Mouse (Mus musculus): ENCODE results near the gene Syne2. TPM values are rescaled to one million over a fixed set of nuclear protein-coding genes. Genes with fewer than 3 reads are reported as not detected.

Gene Syne2
- polyA plus RNA-seq, 1 experiment from 2014 or later, result 63.6 TPM

DNA sequence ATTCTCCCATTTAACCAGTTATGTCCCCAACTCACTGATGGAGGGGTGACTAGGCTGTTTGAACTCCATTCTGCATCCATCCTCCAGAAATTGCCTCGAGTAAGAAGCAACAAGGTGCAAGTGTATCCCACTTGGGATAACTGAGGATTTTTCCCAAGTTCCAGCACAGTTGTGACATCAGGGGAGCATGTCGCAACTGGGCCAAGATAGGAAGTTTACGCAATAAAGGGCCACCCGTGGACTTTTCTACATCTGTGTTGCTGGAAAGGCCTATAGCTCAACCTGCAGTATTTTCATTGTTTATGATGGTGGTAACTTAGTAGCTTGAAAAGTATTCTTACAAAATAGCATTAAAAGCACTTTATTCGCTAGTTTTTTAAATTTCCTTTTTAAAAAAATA lies 97.8 kb downstream of the Syne2 start:
- Histone ChIP-seq H3K9me3 (ENCODE audit: control insufficient read depth, low read depth, low read length) (no peaks in the 10 kb centered on the region), H3K27me3 (ENCODE audit: control insufficient read depth, insufficient read depth, low read length) (no peaks in the 10 kb centered on the region), H3K9ac (replicated peaks; ENCODE audit: low read depth, low read length) (no peak overlapping the region), H3K4me3 (ENCODE audit: low read depth, low read length) (no peak overlapping the region), H3K4me1 (ENCODE audit: control insufficient read depth, insufficient read depth, low read length) (no peaks in the 10 kb centered on the region), H3K4me2 (replicated peaks; ENCODE audit: low read depth, low read length) (no peak overlapping the region), H3K27ac (ENCODE audit: low read length) (no peak overlapping the region), H3K36me3 (ENCODE audit: control insufficient read depth, insufficient read depth, low read length) (peaks cover 16% of the 10 kb centered on the region)
- WGBS, result 90% methylated on average over 5 of the region's 5 CpGs
- no peak for ATAC-seq (ENCODE audit: insufficient number of reproducible peaks, insufficient read depth, low FRiP score, low read depth)

DNA sequence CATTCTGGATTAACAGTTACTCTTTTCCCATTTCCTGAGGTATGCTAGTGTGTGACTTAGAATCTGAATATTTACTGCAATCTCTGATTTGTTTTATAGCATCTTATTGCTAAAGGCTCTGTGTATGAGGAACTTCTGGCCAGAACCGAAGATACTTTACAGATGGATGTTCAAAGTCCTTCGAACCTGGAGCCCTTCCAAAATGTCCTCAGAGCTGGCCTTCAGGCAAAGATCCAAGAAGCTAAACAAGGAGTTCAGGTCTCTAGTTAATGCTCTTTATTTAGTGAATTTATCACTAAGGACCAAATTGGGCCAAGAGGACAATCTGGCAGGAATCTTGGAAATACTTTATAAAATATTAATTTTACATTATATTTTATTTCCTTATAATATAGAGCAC lies 100.5 kb downstream of the Syne2 start:
- no peak overlapping the region for H3K9ac ChIP-seq (replicated peaks; ENCODE audit: low read depth, low read length)
- ATAC-seq (ENCODE audit: insufficient number of reproducible peaks, insufficient read depth, low FRiP score, low read depth), result no peak
- H3K4me1 ChIP-seq (ENCODE audit: control insufficient read depth, insufficient read depth, low read length), result no peaks in the 10 kb centered on the region
- H3K9me3 ChIP-seq (ENCODE audit: control insufficient read depth, low read depth, low read length), result no peaks in the 10 kb centered on the region
- H3K27me3 ChIP-seq (ENCODE audit: control insufficient read depth, insufficient read depth, low read length), result no peaks in the 10 kb centered on the region
- H3K4me3 ChIP-seq (ENCODE audit: low read depth, low read length), result no peak overlapping the region
- peaks cover 9% of the 10 kb centered on the region; the same call in 1 of the 2 replicates for H3K36me3 ChIP-seq (ENCODE audit: control insufficient read depth, insufficient read depth, low read length)
- no peak overlapping the region for H3K4me2 ChIP-seq (replicated peaks; ENCODE audit: low read depth, low read length)
- WGBS, result 67% methylated on average over 2 of the region's 2 CpGs
- H3K27ac ChIP-seq (ENCODE audit: low read length), result no peak overlapping the region

DNA sequence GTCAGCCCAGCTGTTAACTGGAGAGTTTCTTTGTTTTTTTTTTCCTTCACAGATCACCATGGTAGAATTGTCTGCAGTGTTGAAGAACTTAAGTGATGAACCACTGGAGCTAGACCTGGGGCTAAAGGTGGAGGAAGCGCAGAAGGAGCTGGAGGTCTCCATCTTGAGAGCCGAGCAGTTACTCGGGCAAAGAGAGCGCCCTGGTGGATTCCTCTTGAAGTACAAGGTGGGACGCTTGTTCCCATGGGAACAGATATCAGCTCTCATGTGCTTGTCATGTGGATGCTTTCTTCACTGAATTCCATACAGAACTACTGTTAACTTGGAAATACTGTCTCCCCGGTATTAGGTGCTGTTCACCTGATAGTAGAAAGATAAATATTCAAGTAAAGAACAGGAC lies 101.0 kb downstream of the Syne2 start:
- Histone ChIP-seq H3K9me3 (ENCODE audit: control insufficient read depth, low read depth, low read length) (no peaks in the 10 kb centered on the region), H3K4me1 (ENCODE audit: control insufficient read depth, insufficient read depth, low read length) (no peaks in the 10 kb centered on the region), H3K36me3 (ENCODE audit: control insufficient read depth, insufficient read depth, low read length) (peaks cover 9% of the 10 kb centered on the region; the same call in 1 of the 2 replicates), H3K27ac (ENCODE audit: low read length) (no peak overlapping the region), H3K4me3 (ENCODE audit: low read depth, low read length) (no peak overlapping the region), H3K27me3 (ENCODE audit: control insufficient read depth, insufficient read depth, low read length) (no peaks in the 10 kb centered on the region), H3K4me2 (replicated peaks; ENCODE audit: low read depth, low read length) (no peak overlapping the region), H3K9ac (replicated peaks; ENCODE audit: low read depth, low read length) (no peak overlapping the region)
- no peak for ATAC-seq (ENCODE audit: insufficient number of reproducible peaks, insufficient read depth, low FRiP score, low read depth)
- WGBS, result 51% methylated on average over 6 of the region's 6 CpGs

DNA sequence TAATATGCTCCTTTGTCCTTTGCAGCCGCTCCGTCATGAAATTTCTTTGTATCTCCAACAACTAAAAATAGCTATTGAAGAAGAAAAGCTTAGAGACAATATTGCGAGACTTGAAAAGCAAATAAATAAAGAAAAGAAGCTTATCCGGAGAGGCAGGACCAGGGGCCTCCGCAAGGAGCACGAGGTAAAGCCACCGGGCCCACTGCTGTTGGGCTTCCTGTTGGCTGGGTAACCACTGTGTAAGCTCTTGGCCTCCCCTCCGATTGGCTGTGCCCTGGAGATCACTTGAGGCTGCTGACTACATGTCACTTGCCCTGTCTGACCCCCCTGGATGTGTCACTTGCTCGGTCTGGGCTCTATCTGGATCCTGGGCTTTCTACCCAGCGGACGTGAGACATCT lies 105.0 kb downstream of the Syne2 start:
- Histone ChIP-seq H3K36me3 (ENCODE audit: control insufficient read depth, insufficient read depth, low read length) (peaks cover 33% of the 10 kb centered on the region), H3K27me3 (ENCODE audit: control insufficient read depth, insufficient read depth, low read length) (no peaks in the 10 kb centered on the region), H3K4me3 (ENCODE audit: low read depth, low read length) (no peak overlapping the region), H3K4me1 (ENCODE audit: control insufficient read depth, insufficient read depth, low read length) (no peaks in the 10 kb centered on the region), H3K9me3 (ENCODE audit: control insufficient read depth, low read depth, low read length) (no peaks in the 10 kb centered on the region), H3K4me2 (replicated peaks; ENCODE audit: low read depth, low read length) (no peak overlapping the region), H3K27ac (ENCODE audit: low read length) (no peak overlapping the region), H3K9ac (replicated peaks; ENCODE audit: low read depth, low read length) (no peak overlapping the region)
- WGBS, result 66% methylated on average over 11 of the region's 11 CpGs
- ATAC-seq (ENCODE audit: insufficient number of reproducible peaks, insufficient read depth, low FRiP score, low read depth), result 0 out of 2 replicates have a peak, but pooled peaks have one; percentile 59

DNA sequence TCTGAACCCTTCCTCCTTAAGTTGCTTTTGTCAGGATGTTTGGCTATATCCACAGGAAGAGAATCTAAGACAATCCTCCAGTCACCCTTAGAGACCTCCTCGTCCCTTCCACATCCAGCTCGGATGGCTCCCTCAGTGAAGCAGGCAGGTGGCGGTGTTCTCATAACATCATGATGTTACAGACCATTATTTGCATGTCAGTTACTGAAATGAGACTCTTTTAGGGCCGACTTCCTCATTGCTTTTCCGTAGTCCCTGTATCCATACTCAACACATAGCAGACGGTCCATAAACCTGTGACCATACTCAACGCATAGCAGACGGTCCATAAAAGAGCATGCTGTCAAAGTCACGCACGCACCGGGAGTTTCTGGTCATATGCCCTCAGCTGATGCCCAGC lies 106.9 kb downstream of the Syne2 start:
- Histone ChIP-seq H3K4me2 (replicated peaks; ENCODE audit: low read depth, low read length) (no peak overlapping the region), H3K4me1 (ENCODE audit: control insufficient read depth, insufficient read depth, low read length) (no peaks in the 10 kb centered on the region), H3K9ac (replicated peaks; ENCODE audit: low read depth, low read length) (no peak overlapping the region), H3K36me3 (ENCODE audit: control insufficient read depth, insufficient read depth, low read length) (peaks cover 40% of the 10 kb centered on the region), H3K9me3 (ENCODE audit: control insufficient read depth, low read depth, low read length) (no peaks in the 10 kb centered on the region), H3K27me3 (ENCODE audit: control insufficient read depth, insufficient read depth, low read length) (no peaks in the 10 kb centered on the region), H3K27ac (ENCODE audit: low read length) (no peak overlapping the region), H3K4me3 (ENCODE audit: low read depth, low read length) (no peak overlapping the region)
- WGBS, result 91% methylated on average over 11 of the region's 11 CpGs
- ATAC-seq (ENCODE audit: insufficient number of reproducible peaks, insufficient read depth, low FRiP score, low read depth), result no peak

DNA sequence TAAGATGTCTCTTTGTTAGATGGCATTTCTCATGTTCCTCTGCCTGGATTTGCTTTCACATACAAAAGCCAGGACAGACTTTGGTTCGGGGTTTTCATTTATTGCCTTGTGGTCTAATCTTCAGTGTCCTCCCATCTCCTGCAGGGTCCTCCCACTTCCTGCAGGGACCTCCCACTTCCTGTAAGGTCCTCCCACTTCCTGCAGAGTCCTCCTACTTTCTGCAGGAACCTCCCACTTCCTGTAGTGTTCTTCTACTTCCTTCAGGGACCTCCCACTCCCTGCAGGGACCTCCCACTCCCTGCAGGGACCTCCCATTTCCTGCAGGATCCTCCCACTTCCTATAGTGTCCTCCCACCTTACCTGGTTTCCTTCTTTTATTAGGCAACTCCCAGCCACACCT lies 109.7 kb downstream of the Syne2 start:
- Histone ChIP-seq H3K9me3 (ENCODE audit: control insufficient read depth, low read depth, low read length) (no peaks in the 10 kb centered on the region), H3K9ac (replicated peaks; ENCODE audit: low read depth, low read length) (no peak overlapping the region), H3K4me1 (ENCODE audit: control insufficient read depth, insufficient read depth, low read length) (no peaks in the 10 kb centered on the region), H3K4me3 (ENCODE audit: low read depth, low read length) (no peak overlapping the region), H3K36me3 (ENCODE audit: control insufficient read depth, insufficient read depth, low read length) (peaks cover 51% of the 10 kb centered on the region), H3K27ac (ENCODE audit: low read length) (no peak overlapping the region), H3K27me3 (ENCODE audit: control insufficient read depth, insufficient read depth, low read length) (no peaks in the 10 kb centered on the region), H3K4me2 (replicated peaks; ENCODE audit: low read depth, low read length) (no peak overlapping the region)
- no peak for ATAC-seq (ENCODE audit: insufficient number of reproducible peaks, insufficient read depth, low FRiP score, low read depth)
- WGBS, result 84% methylated on average over 1 of the region's 1 CpGs

DNA sequence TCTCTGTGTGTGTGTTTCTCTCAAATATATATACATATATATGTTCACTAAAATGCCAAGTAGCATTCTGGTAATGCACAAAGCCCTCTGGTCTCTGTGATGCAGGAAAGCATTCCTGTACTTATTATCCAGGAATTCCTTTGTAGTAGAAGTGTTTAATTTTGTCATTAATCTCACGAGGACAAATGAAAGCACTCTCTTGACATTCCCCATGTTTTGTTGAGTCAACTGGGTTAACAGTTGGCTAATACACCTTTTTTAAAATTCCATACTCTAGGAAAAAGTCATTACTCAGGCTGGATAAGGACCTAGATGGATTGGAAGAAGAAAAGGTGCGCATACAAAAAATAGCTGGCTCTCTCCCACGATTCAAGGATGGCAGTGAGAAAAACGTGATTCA lies 115.6 kb downstream of the Syne2 start:
- WGBS, result 70% methylated on average over 4 of the region's 4 CpGs
- Histone ChIP-seq H3K4me3 (ENCODE audit: low read depth, low read length) (no peak overlapping the region), H3K27me3 (ENCODE audit: control insufficient read depth, insufficient read depth, low read length) (no peaks in the 10 kb centered on the region), H3K4me1 (ENCODE audit: control insufficient read depth, insufficient read depth, low read length) (no peaks in the 10 kb centered on the region), H3K27ac (ENCODE audit: low read length) (no peak overlapping the region), H3K4me2 (replicated peaks; ENCODE audit: low read depth, low read length) (no peak overlapping the region), H3K9ac (replicated peaks; ENCODE audit: low read depth, low read length) (no peak overlapping the region), H3K36me3 (ENCODE audit: control insufficient read depth, insufficient read depth, low read length) (peaks cover 41% of the 10 kb centered on the region), H3K9me3 (ENCODE audit: control insufficient read depth, low read depth, low read length) (no peaks in the 10 kb centered on the region)
- no peak for ATAC-seq (ENCODE audit: insufficient number of reproducible peaks, insufficient read depth, low FRiP score, low read depth)

DNA sequence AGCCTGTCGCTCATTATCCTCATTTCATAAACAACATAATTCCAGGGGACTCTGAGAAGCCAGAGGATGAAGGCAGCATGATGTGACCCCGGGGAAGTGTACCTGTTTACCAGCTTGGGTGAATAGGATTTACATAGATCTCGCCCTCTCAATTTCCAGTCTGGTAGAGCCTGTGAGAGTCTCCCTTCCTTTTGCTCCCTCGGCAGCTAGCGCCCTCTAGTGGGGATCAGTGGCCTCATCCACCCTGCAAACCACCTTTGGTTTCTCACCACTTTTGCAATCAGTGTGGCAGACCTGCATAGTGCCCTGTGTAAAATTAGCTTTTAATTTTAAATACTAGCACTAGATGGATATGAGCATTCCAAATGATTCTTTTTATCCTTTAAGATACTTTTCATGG lies 133.4 kb downstream of the Syne2 start:
- H3K4me1 ChIP-seq (ENCODE audit: control insufficient read depth, insufficient read depth, low read length), result no peaks in the 10 kb centered on the region
- H3K9me3 ChIP-seq (ENCODE audit: control insufficient read depth, low read depth, low read length), result no peaks in the 10 kb centered on the region
- peaks cover 12% of the 10 kb centered on the region for H3K36me3 ChIP-seq (ENCODE audit: control insufficient read depth, insufficient read depth, low read length)
- 64% methylated on average over 5 of the region's 5 CpGs for WGBS
- H3K27ac ChIP-seq (ENCODE audit: low read length), result no peak overlapping the region
- H3K9ac ChIP-seq (replicated peaks; ENCODE audit: low read depth, low read length), result no peak overlapping the region
- ATAC-seq (ENCODE audit: insufficient number of reproducible peaks, insufficient read depth, low FRiP score, low read depth), result no peak
- H3K4me2 ChIP-seq (replicated peaks; ENCODE audit: low read depth, low read length), result no peak overlapping the region
- H3K27me3 ChIP-seq (ENCODE audit: control insufficient read depth, insufficient read depth, low read length), result no peaks in the 10 kb centered on the region
- no peak overlapping the region for H3K4me3 ChIP-seq (ENCODE audit: low read depth, low read length)

DNA sequence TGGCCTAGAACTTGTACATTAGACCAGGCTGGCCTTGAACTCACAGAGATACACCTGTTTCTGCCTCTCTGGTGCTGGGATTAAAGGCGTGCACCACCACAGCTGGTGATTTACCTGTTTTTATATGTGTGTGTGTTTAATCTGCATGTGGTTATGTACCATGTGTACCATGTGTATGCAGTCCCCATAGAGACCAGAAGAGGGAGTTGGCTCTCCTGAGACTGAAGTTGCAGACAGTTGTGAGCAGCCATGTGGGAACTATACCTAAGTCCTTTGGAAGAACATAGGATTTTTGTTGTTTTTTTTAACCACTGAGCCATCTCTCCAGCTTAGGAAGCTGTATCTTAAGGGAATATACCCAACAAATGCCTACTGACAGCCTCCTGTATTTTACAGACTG lies 134.1 kb downstream of the Syne2 start:
- H3K9ac ChIP-seq (replicated peaks; ENCODE audit: low read depth, low read length), result no peak overlapping the region
- no peak overlapping the region for H3K4me3 ChIP-seq (ENCODE audit: low read depth, low read length)
- no peaks in the 10 kb centered on the region for H3K27me3 ChIP-seq (ENCODE audit: control insufficient read depth, insufficient read depth, low read length)
- H3K4me2 ChIP-seq (replicated peaks; ENCODE audit: low read depth, low read length), result no peak overlapping the region
- no peak overlapping the region for H3K27ac ChIP-seq (ENCODE audit: low read length)
- no peaks in the 10 kb centered on the region for H3K4me1 ChIP-seq (ENCODE audit: control insufficient read depth, insufficient read depth, low read length)
- H3K36me3 ChIP-seq (ENCODE audit: control insufficient read depth, insufficient read depth, low read length), result peaks cover 6% of the 10 kb centered on the region
- ATAC-seq (ENCODE audit: insufficient number of reproducible peaks, insufficient read depth, low FRiP score, low read depth), result no peak
- 96% methylated on average over 1 of the region's 1 CpGs for WGBS
- no peaks in the 10 kb centered on the region for H3K9me3 ChIP-seq (ENCODE audit: control insufficient read depth, low read depth, low read length)

Measured in stomach, embryonic 14.5 days (tissue).